Mouse (Mus musculus) lung, postnatal 25 days (tissue): ENCODE measurements around the gene Naa16.
A peak's percentile ranks its signal among the peaks of the same experiment; 100 is the strongest.

Experiments used
- DNase-seq: peaks from one replicate; pipeline ENCODE4 v3.0.0; 2022; ENCODE audit warnings: low spot score

Gene Naa16

DNA sequence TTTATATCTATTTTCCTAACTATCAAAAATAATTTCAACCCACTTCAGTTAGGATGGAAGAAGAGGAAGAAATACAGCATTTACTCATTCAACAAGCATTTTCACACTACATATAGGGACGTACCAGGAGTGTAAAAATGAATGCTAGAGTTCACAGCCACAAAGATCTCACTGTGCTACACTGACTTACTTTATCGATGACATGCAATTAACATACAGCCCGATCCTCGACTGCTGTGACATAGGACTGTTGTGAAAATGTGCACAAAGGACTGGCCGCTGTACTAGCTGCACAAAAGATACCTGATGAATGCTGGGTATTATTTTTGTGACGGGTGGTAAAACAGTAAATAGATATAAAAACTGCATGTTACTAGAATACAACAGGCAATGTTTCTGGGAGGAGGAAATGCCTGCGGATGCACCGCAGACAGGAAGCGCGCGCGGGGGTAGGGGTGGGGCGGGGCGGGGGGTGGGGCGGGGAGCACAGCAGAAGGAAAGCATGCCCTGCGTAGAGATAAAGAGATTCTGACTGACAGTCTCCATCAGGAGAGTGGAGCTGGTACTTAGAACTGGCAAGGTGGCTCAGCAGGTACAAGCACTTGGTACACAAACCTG is 59.5 kb downstream of the Naa16 start:
- DNase-seq = no peak

DNA sequence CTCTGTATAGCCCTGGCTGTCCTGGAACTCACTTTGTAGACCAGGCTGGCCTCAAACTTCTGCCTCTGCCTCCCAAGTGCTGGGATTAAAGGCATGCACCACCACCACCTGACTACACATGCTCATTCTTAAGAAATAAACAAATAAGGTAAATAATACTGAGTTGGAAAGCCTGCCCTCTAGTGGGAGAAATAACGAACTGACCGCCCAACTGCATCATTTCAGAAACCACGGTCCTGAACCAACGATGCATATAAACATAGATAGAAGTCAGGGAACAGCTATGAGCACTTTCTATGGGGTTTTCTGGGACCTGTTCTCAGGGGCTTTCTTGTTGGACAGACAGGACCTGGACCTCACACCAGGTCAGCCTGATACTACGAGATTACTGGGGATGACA is 63.5 kb downstream of the Naa16 start:
- DNase-seq = peak; percentile 47

DNA sequence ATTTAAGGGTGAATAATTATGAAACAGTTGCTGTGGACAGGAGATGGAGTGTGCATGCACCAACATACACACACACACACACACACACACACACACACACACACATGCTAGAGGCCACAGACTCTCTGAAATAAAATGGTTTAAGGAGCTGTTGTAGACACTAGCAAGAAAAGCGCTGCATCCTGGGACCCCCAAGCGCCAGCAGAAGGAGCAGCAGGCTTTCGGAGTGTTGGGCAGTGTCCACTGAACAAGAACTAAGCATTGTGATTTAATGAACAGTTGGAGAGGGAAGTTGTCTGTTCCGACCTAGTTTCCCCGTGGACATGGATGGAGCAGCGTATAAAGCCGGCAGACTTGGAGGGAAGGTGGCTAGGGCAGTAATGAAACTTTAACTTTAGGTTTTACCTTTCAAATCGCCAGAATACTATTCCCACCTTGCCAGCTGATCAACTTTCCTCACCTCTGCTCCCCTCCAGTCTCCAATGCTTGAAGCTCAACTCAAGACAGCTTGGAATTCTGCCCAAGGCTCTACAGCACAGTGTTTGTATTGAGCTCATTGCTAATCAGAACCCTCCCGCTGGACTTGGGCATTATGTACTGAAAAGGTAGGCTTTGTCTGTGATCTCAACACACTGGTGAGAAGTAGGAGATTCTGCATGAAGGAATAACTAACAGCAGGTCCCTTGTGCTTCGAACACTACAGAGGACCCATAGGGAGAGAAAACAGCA is 66.3 kb downstream of the Naa16 start:
- no peak for DNase-seq

DNA sequence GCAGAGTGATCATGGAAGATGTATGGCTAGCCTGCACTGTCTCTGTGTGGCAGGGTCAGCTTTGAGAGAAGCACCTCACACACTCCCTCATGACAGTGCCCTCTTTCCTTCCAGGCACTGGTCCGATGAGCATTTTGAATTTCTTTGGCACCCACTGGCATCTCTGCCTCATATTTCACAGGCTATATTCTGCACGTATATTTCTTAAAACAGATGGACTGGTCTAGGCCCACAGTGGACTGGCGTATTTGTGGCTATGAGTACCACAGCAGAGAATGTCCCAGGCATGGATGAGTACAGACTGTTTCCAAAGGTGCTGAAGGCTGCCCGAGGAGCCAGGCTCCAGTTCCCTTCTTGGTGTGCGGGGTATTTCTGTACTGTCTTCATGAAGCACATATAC is 68.7 kb downstream of the Naa16 start:
- no peak for DNase-seq

DNA sequence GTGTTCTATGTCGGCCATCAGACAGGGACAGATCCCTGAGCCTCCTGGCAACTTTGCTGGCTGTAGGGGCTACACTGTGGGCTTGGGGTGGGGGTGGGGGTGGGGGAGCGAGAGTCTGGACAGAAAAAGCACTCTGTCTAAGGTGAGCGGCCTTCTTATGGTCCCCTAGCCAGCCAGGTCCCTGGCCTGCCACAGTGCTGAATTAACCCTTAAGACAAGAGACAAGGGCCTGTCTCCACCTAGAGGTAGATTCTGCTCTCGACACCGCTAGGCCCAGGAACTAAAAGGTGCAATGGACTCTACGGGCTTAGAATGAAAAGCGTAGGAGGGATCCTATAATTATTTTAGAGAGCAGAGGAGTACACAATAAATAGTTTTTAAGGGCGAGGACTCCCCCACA is 69.4 kb downstream of the Naa16 start:
- peak; percentile 36 for DNase-seq

DNA sequence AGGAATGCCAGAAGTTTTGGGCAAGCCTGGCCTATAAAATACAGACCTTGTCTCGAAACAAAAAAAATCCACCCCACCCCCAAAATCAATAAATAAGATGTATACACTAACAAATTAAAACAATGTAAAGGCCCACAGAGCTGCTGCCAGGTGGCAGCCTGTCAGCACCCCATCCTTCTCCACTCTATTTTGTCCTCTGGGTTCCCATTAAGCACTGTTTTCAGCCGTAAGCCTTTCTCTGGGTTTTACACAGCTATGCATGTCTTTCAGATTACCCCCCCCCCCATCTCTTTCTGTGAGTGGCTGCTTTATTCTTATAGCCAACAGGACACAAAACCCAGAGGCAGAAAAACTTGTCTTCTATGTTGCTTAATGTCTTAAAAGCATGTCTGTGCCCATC is 73.0 kb downstream of the Naa16 start:
- no peak for DNase-seq

DNA sequence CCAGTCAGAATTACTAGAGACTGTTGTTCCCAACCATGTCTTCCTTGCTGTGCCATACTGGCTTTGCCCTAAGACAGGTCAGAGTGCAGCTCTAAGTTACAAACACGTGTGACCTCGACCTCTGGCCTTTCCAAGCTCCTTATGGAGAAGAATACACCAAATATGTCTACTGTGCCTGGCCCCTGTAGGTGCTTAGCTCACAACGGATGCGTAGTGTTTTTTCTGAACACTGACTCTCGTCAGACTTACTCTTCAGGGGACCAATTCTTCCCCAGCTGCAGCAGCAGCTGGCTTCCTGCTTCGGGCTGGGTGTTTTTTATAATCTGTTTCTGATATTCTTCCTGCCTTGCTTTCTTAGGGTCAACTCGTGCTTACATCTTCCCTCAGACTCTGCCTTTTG is 74.7 kb downstream of the Naa16 start:
- DNase-seq = no peak

DNA sequence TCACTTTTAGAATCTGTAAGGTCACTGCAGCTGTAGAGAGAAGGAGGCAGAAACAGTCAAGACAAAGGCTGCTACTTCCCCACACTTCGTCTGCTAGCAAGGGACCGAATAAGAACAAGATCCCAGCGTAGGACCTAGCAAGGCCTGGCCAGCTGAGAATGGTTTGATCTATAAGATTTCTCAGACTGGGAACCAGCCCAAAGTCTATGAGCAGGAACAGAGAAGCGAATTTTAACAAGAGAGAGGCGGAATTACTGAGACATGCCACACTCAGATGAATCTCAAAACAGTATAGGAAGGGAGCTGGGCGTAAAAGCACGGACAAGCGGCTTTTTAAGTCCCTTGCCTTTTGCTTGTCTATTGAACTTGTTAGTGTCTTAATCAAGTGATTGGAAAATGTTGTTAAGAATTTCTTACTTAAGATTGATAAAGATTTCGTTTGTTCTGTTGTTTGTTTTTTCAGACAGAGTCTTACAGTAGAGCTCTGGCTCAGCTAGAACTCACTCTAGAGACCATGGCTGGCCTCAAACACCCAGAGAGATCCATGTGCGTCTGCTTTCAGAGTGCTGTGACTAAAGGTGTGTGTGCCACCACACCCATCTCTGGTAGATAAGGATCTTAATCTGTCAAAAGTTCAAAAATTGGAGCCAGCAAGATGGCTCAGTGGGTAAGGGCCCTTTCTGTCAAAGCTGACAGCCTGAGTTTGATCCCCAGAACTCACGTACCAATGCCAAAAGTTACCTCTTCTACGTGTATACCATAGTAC is 76.2 kb downstream of the Naa16 start:
- no peak for DNase-seq

DNA sequence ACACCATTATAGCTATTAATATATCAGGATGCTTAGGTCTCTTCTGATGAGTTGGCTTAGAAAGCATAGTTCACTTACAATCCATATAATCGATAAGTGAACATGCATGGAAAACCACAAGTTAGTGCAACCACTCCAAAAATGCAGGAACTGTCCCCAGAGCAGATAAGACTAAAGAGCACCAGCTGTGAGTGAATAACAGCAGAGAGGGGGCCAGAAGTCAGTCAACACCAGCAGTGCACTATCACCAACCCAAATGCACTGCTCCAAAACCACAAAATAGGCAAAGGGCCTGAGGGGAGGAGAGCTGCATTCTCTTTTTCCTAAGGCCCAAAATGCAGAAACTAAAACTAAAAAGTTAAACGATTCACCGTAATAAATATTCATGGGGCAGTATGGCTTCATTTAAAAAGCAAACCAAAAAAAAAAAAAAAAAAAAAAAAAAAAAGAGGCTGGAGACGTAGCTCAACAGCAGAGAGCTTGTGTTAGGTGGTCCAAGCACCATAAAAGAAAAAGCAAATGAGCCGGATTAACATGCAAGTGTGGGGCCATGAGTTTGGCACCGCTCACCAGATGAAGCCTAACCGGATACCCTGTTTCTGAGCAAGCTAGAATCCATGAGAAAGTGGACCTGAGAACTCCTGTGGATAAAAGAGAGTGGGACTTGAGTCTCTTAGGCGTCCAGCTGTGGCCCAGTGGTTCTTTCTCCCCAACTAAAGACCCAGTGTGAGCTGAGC is 77.0 kb downstream of the Naa16 start:
- no peak for DNase-seq

DNA sequence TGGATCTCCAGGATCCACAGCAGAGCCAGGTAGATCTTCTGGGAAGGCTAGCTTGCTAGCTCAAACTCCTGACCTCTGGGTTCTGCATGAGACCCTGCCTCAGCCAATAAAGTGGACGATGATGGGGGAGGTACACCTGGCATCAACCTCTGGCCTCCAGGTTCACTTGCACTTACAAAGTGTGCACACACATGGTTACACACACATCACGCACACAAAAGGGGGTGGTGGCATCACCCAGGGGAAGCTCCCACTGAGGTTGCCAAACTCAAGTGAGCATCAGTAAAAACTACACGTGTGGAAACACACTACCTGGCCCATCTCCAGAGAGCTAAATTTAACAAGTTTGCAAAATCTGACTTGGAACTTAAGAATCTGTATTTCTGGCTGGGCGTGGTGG is 77.9 kb downstream of the Naa16 start:
- DNase-seq = no peak

DNA sequence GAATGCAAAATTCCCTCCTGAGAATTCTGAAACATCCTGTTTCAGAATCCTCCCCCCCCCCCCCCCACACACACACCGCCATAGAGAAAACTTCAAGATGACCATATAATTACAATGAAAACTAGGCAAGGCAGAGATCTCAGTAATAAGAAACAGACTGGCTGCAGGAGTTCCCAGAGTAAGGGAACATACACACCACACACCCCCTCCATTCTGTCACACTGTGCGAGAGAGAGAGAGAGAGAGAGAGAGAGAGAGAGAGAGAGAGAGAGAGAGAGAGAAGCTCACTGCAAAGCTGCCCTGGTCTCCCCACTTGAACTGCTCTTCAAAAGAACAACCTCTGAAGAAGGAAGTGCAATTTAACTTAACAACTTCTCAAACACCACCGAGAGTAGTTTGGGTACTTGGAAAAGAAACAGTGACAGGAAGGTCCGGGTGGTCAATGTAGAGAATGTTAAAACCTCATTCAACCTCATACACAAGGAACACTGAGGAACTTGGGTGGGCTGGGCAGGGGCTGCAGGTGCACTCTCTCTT is 78.6 kb downstream of the Naa16 start:
- DNase-seq = no peak

DNA sequence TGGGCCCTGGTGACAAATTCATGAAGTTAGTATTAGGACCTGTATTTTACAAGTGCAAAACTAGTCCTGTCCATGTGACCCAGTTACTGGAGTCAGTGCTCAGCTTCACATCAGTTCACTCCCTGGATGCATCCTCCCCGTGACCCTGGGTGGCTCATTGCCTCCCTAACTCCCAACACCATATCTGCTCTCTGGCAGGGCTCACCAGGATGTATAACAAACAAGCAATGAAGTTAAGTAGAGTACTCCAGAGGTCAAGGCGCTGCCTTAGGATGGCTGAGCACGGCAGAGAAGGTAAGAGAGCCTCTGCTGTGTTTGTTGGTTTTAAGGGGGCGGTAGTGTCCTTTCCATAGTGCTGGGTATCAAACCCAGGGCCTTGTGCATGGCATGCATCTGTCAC is 81.5 kb downstream of the Naa16 start:
- no peak for DNase-seq

DNA sequence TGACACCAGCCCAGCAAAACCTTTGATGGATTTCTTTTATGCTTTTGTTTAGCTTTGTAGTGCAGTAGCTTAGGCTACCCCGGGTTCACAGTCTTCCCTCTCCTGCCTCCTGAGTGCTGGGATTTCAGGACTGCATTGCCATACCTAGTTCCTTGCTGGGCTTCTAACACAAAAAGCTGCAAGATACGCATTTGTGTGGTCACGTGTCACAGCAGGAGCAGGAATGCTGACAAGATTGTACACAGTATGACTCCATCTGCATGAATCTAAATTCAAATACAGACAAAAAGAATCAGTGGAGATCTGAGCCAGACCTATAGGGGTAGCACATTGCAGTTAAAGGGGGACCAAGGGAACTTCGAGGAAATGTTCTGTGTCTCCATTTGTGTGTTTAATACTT is 82.2 kb downstream of the Naa16 start:
- no peak for DNase-seq

DNA sequence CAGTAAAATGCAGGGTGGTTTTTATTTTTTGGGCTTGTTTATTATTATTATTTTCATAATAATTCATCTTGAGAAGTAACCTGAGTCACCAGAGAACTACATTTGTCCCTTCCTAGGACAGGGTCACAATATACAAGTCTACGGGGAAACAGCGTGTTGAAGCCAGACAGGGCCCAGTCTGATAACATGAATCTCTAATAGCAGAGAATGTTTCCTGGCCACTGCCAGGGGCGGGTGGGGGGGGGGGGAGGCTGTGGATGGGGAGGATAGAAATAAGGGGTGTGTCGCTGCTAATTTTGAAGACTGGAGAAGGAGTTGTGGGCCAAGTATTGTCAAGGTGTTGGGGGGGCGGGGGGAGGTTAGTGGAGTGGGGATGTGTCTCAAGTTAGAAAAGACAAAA is 82.7 kb downstream of the Naa16 start:
- no peak for DNase-seq

DNA sequence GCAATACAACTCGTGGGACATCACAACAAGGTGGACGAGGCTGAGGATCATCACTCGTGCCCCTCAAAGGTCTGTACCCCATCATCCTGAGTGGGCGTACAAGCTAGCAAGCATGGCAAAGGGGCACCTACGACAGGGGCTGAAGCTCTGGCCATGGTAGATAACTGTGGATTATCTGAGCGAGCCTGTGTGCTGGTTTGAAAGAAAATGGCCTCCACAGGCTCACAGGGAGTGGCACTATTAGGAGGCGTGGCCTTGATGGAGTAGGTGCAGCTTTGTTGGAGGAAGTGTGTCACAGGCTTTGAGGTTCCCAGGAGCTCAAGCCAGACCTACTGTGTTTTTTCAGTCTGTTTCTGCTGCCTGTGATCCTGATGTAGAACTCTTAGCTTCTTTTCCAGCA is 83.4 kb downstream of the Naa16 start:
- no peak for DNase-seq

DNA sequence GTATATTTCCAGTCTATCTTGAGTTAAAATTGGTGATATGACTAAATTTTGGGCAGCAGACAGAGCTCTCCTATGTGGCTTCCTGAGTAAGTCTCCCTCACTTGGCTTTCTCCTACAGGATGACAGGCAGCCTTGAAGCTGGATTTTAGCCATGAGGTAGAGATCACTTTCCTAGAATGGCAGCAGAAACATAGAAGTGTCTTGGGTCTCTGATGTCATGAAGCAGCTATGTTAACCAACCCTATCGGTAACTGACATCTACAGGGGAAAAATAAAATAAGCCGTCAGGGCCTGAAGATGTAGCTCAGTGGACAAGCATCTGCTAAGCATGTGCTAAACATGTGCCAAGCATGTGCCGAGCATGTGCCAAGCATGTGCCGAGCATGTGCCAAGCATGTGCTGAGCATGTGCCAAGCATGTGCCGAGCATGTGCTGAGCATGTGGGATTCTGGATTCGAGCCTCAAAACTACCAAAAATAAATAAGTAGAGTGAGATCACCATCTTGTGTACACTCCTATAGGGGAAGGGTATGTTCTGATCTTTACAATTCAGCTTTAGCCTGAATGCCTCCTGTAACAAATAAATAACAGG is 85.6 kb downstream of the Naa16 start:
- no peak for DNase-seq

DNA sequence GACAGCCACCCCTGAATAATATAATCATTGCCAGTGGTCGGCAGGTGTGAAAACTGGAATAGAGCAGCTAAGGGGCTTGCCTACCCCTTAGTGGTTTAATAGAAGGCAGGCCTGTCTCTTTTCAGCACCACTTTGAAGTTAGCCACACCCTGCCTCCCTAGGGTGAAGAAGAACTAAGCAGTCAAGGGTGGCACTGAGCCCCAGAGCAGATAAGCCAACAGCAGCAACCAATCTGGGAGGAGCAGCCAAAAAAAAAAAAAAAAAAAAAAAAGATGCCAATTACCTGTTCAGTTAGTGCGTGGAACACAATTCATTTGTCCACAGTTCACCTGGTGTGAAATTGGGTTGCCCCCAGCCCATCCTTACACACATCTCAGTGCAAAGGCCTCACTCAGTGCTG is 87.4 kb downstream of the Naa16 start:
- DNase-seq = no peak

DNA sequence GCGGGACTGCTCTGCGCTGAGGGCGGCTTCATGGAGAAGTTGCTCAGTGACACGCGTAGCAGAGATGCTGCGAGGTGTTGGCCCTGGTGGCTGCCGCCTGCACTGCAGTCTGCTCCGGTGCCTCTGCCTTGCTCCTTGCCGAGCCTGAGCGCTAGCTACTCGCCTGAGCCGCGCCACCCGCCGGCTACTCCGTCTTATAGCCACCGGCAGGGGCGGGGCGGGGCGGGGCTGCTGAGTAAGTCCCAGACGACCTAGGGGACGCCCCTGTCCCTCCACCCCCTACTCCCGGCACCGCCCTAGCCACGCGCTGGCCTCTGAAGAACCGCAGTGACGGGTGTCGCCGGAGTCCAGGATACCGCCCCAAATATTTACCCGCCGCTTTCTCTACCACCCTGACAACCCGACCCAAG is 89.1 kb downstream of the Naa16 start, which contains the start of gene Rgcc:
Gene Rgcc (minus strand): TSS at position 180 of the 410 bp plus-strand sequence.
- peak; percentile 98 for DNase-seq

DNA sequence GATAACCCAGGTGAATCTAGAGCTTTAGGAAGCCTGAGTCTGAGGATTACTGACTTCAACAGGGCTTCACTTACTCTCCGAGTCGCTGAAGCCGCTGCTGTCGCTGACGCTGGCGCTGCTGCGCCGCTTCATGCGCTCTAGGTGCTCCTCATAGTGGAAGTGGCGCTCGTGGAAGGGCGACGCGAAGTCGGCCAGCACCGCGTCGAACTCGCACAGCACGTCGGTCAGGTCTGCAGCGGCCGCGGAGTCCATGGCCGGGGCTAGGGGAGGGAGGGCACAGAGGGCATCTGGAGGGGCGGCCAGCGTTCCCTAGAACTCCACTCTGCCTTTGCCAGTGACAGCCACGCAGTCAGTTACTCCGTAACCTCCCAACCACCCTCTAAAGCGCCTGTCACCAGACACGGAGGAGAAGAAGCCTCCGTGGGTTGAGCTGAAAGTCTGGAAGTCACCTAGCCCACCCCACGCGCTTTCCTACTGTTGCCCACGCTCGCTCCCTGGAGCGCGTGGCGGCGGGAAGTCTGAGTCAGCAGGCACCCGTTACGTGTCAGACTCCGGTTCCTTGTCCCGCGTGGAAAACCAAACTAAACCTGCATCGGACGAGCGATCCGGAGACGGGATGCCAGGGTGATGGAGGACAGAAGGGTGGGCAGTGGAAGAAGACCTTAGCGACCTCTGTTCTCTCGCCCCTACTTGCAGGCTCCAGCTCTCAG is 89.8 kb downstream of the Naa16 start:
- no peak for DNase-seq

DNA sequence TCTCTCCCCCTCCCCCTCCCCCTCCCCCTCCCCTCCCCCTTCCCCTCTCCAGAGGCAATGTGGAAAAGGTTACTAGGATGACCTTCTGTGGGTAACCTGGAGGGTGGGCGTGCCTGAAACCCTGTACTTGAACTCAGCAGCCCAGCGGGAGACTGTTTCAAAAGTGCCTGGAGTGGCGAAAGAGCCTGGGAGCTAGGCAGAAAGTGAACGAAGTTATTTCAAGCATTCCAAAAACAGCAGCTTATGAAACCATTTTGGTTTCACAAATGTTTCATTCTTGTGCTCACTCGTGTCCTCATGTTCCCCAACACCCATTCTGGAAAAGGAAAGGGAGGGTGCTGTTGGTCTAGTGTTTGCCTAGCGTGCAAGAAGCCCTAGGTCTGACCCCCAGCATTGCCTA is 90.8 kb downstream of the Naa16 start:
- DNase-seq = peak; percentile 73

DNA sequence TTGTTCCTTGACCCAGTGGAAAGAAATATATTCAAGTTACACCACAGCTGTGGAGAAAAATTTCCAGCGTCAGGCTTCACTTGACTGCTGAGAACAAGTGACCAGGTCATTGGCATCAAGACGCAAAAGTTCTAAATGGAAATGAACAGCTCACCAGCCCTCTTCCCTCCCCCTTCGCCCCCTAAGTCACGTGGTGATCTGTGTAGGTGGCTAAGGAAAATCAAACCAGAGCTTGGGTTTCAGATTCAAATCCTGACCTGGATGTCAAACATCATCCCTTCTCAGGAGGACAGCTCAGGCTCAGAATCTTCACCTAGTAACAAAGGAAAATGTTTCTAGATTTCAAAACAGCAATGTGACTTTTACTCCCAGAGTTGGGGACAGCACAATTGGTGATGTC is 91.3 kb downstream of the Naa16 start:
- no peak for DNase-seq
